Mouse (Mus musculus): ENCODE measurements at regions not wholly inside any gene's neighbourhood (a gene's known extent, or its start where the extent isn't known, plus 50 kb on each side); places are given as distances from the start of the nearest gene placed in this dataset.

GRCm38 (mm10) chr7:78995034-78995433 is 58.2 kb upstream of the Acan start:
- TF ChIP-seq POLR2A (IDR thresholded peaks at IDR 0.05; ENCODE audit: insufficient read length, low read depth) = no peak
- TF ChIP-seq TCF3 (IDR thresholded peaks at IDR 0.05; ENCODE audit: insufficient read length, low read depth) = no peak

All from myocyte (in vitro differentiated cells).